In the genomic region with DNA sequence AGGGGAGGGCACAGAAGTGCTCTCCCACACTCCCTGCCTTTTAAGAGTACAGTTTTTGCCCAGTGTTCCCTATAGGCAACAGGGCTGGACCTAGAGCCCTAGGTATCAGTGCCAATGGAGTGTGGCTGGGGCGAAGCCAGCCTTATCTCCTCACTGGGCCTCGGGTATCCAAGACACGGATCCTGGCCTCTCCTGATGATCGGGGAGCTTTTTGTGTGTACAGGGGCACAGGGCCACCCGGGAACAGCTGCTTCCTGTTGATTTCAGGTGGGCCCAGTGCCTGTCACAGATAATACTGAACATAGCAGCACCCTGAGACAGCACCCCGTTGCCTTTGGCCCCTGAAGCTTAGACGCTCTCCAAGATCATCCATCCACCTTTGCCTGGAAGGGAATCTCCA, we compare ENCODE assay signal across 24 mouse cellular contexts. TPM values are rescaled to one million over a fixed set of nuclear protein-coding genes. Genes with fewer than 3 reads are reported as not detected.
DNase-seq lines count a peak whose midpoint lies in the region; ATAC-seq lines count a peak whose summit lies in the region.
"Had no signal": no experiment of that assay in that cellular context is flagged by ENCODE, and none has a peak within 500 bp of the region (broad histone marks: within the 10 kb centered on the region; RNA-seq: fewer than 3 reads in every experiment).

No protein-coding gene starts in this region.

- H3K9ac ChIP-seq in forebrain, embryonic 16.5 days (replicated peaks; ENCODE audit: low read depth, low read length) = no peak overlapping the region
- H3K9ac ChIP-seq in heart, embryonic 14.5 days (ENCODE audit: low read length) = peak overlapping the region; percentile 17; the same call in 1 of the 2 replicates
- no peak overlapping the region for H3K9ac ChIP-seq in midbrain, embryonic 11.5 days (ENCODE audit: low read length)
- H3K9ac ChIP-seq: intestine, embryonic 15.5 days; limb, embryonic 13.5 days; liver, embryonic 14.5 days; lung, embryonic 14.5 days; neural tube, embryonic 12.5 days had no signal

- H3K4me3 ChIP-seq in forebrain, embryonic 10.5 days = no peak overlapping the region
- no peak overlapping the region for H3K4me3 ChIP-seq in forebrain, embryonic 16.5 days (replicated peaks; ENCODE audit: low read length)
- no peak overlapping the region for H3K4me3 ChIP-seq in heart, embryonic 14.5 days (ENCODE audit: control insufficient read depth in 1 of 2, insufficient read depth in 1 of 2, low read depth in 1 of 2, low read length in 2 of 2)
- H3K4me3 ChIP-seq in midbrain, embryonic 10.5 days = no peak overlapping the region
- no peak overlapping the region for H3K4me3 ChIP-seq in midbrain, embryonic 11.5 days (ENCODE audit: low read depth, low read length)
- no peak overlapping the region for H3K4me3 ChIP-seq in brown adipose tissue, adult 24 weeks (ENCODE audit: insufficient read depth, low read depth, low read length)
- H3K4me3 ChIP-seq: intestine, embryonic 15.5 days; limb, embryonic 13.5 days; megakaryocyte, embryonic 14.5 days; neural tube, embryonic 12.5 days had no signal

- no peaks in the 10 kb centered on the region for H3K9me3 ChIP-seq in forebrain, embryonic 10.5 days
- no peaks in the 10 kb centered on the region for H3K9me3 ChIP-seq in forebrain, embryonic 16.5 days (ENCODE audit: control insufficient read depth, low read length)
- H3K9me3 ChIP-seq in heart, embryonic 14.5 days (ENCODE audit: control insufficient read depth, low read length) = no peaks in the 10 kb centered on the region
- no peaks in the 10 kb centered on the region for H3K9me3 ChIP-seq in midbrain, embryonic 10.5 days (replicated peaks)
- H3K9me3 ChIP-seq in midbrain, embryonic 11.5 days (ENCODE audit: control insufficient read depth, low read length) = no peaks in the 10 kb centered on the region
- H3K9me3 ChIP-seq: intestine, embryonic 15.5 days; limb, embryonic 13.5 days; neural tube, embryonic 12.5 days had no signal

- H3K36me3 ChIP-seq in forebrain, embryonic 10.5 days (replicated peaks) = peaks cover 95% of the 10 kb centered on the region
- H3K36me3 ChIP-seq in forebrain, embryonic 16.5 days (ENCODE audit: control insufficient read depth, insufficient read depth) = no peaks in the 10 kb centered on the region
- 0 out of 2 replicates have a peak, but pooled peaks cover 4% of the 10 kb centered on the region for H3K36me3 ChIP-seq in heart, embryonic 14.5 days (ENCODE audit: control insufficient read depth, insufficient read depth, low read length)
- H3K36me3 ChIP-seq in midbrain, embryonic 10.5 days = peaks cover 97% of the 10 kb centered on the region
- peaks cover 7% of the 10 kb centered on the region; the same call in 1 of the 2 replicates for H3K36me3 ChIP-seq in midbrain, embryonic 11.5 days (ENCODE audit: control insufficient read depth, insufficient read depth, low read length)
- H3K36me3 ChIP-seq: intestine, embryonic 15.5 days had no signal

- H3K4me2 ChIP-seq in forebrain, embryonic 16.5 days (ENCODE audit: low read length) = no peak overlapping the region
- no peak overlapping the region for H3K4me2 ChIP-seq in heart, embryonic 14.5 days (ENCODE audit: low read length)
- no peak overlapping the region for H3K4me2 ChIP-seq in midbrain, embryonic 11.5 days
- H3K4me2 ChIP-seq: intestine, embryonic 15.5 days; limb, embryonic 13.5 days; lung, embryonic 14.5 days; neural tube, embryonic 12.5 days had no signal

- no peak for ATAC-seq in forebrain, embryonic 16.5 days
- ATAC-seq in heart, embryonic 14.5 days (ENCODE audit: insufficient number of reproducible peaks, insufficient read depth, low FRiP score, low read depth) = no peak
- no peak for ATAC-seq in midbrain, embryonic 11.5 days (ENCODE audit: low FRiP score)
- ATAC-seq: activated CD4-positive, CD25-positive, alpha-beta regulatory T cell, adult 4 months; hindbrain, embryonic 16.5 days; intestine, embryonic 15.5 days had no signal

- WGBS in forebrain, embryonic 10.5 days = 81% methylated on average over 7 of the region's 7 CpGs
- WGBS in forebrain, embryonic 16.5 days = 75% methylated on average over 7 of the region's 7 CpGs
- WGBS in heart, embryonic 14.5 days = 49% methylated on average over 7 of the region's 7 CpGs
- WGBS in midbrain, embryonic 10.5 days = 91% methylated on average over 7 of the region's 7 CpGs
- 90% methylated on average over 7 of the region's 7 CpGs for WGBS in midbrain, embryonic 11.5 days

- intact Hi-C loops in heart, postnatal 14 days (cut with DNase I) = no loop called here

- DNase-seq in forebrain, embryonic 10.5 days (ENCODE audit: extremely low spot score, low spot score) = no peak
- no peak for DNase-seq in heart, postnatal 14 days
- no peak for DNase-seq in midbrain, embryonic 10.5 days (ENCODE audit: low spot score)
- no peak for DNase-seq in midbrain, embryonic 11.5 days (ENCODE audit: low spot score, missing footprints)
- no peak for DNase-seq in cerebellum, adult 9-11 months
- DNase-seq: adrenal gland, adult 8-10 months; cerebellum, adult 18-20 months; cerebellum, postnatal 36 days; kidney, adult 9 months; kidney, postnatal 14 days; lung, embryonic 14.5 days; right cerebral cortex, adult 18-20 months; right cerebral cortex, postnatal 4 days; thymus, postnatal 14 days had no signal

- H3K27me3 ChIP-seq in forebrain, embryonic 10.5 days (ENCODE audit: poor library complexity, severe bottlenecking) = no peaks in the 10 kb centered on the region
- no peaks in the 10 kb centered on the region for H3K27me3 ChIP-seq in forebrain, embryonic 16.5 days (replicated peaks; ENCODE audit: control insufficient read depth, insufficient read depth, low read length)
- H3K27me3 ChIP-seq in heart, embryonic 14.5 days (ENCODE audit: control insufficient read depth, insufficient read depth, low read length) = no peaks in the 10 kb centered on the region
- no peaks in the 10 kb centered on the region for H3K27me3 ChIP-seq in midbrain, embryonic 10.5 days (ENCODE audit: low read depth, poor library complexity, severe bottlenecking)
- no peaks in the 10 kb centered on the region for H3K27me3 ChIP-seq in midbrain, embryonic 11.5 days (ENCODE audit: control insufficient read depth, insufficient read depth, low read length)
- H3K27me3 ChIP-seq: intestine, embryonic 15.5 days; neural tube, embryonic 12.5 days had no signal

- peaks cover 82% of the 10 kb centered on the region for H3K4me1 ChIP-seq in forebrain, embryonic 10.5 days
- peaks cover 67% of the 10 kb centered on the region for H3K4me1 ChIP-seq in forebrain, embryonic 16.5 days (replicated peaks; ENCODE audit: control insufficient read depth, insufficient read depth, low read length)
- peaks cover 41 to 53% of the 10 kb centered on the region in 2 experiments for H3K4me1 ChIP-seq in heart, embryonic 14.5 days (ENCODE audit: control insufficient read depth in 2 of 2, insufficient read depth in 2 of 2, low read length in 2 of 2)
- peaks cover 93% of the 10 kb centered on the region for H3K4me1 ChIP-seq in midbrain, embryonic 10.5 days
- peaks cover 54% of the 10 kb centered on the region for H3K4me1 ChIP-seq in midbrain, embryonic 11.5 days (ENCODE audit: control insufficient read depth, insufficient read depth, low read length)
- H3K4me1 ChIP-seq in brown adipose tissue, adult 24 weeks (ENCODE audit: control insufficient read depth, insufficient read depth, insufficient read length, low read length) = peaks cover 15% of the 10 kb centered on the region

- peak overlapping the region; percentile 40; the same call in 1 of the 2 replicates for H3K27ac ChIP-seq in forebrain, embryonic 10.5 days
- H3K27ac ChIP-seq in forebrain, embryonic 16.5 days (ENCODE audit: low read length) = no peak overlapping the region
- no peak overlapping the region for H3K27ac ChIP-seq in heart, embryonic 14.5 days (replicated peaks in 1 of 2; ENCODE audit: control insufficient read depth in 1 of 2, insufficient read depth in 1 of 2, low read depth in 2 of 2, low read length in 2 of 2)
- H3K27ac ChIP-seq in midbrain, embryonic 10.5 days (replicated peaks) = 0 out of 2 replicates have a peak overlapping the region, but pooled peaks have one; percentile 15
- H3K27ac ChIP-seq in midbrain, embryonic 11.5 days (ENCODE audit: low read depth, low read length) = no peak overlapping the region
- peak overlapping the region; percentile 30 for H3K27ac ChIP-seq in brown adipose tissue, adult 24 weeks (replicated peaks; ENCODE audit: low read depth, low read length)
- H3K27ac ChIP-seq: intestine, embryonic 15.5 days; limb, embryonic 13.5 days; liver, embryonic 14.5 days; neural tube, embryonic 12.5 days had no signal

RNA-seq across cellular contexts. Expression of a gene that starts 19.1 kb away (rescaled TPM):
- polyA plus RNA-seq in forebrain, embryonic 10.5 days (2016; fragmentation: Nextera tagmentation; extraction: Ambion mirVana) = 36.5 and 40.0 TPM in 2 replicates
- 99.6 and 106 TPM in 2 replicates for polyA plus RNA-seq in forebrain, embryonic 16.5 days (2015; fragmentation: Nextera tagmentation; extraction: Ambion mirVana)
- polyA plus RNA-seq in heart, embryonic 14.5 days (2014; fragmentation: Nextera tagmentation; extraction: Ambion mirVana) = 5.6 and 6.9 TPM in 2 replicates
- 10 to 100 TPM; 17.3 to 18.3 TPM for total RNA-seq in heart, postnatal 14 days (2021)
- 53.0 and 63.2 TPM in 2 replicates for polyA plus RNA-seq in midbrain, embryonic 10.5 days (2016; fragmentation: Nextera tagmentation; extraction: Ambion mirVana)
- 42.0 and 46.2 TPM in 2 replicates for polyA plus RNA-seq in midbrain, embryonic 11.5 days (2014; fragmentation: Nextera tagmentation; extraction: Ambion mirVana)
- 1.2 and 2.6 TPM in 2 replicates for polyA plus RNA-seq in brown adipose tissue, adult 24 weeks (2012; ENCODE audit: insufficient read depth, insufficient read length, missing spikeins)
- polyA plus RNA-seq: activated CD4-positive, CD25-positive, alpha-beta regulatory T cell, adult 4 months had no signal

Comparison
In these comparisons a context has a peak if more than half of its experiments do, and no peak if none do; other contexts are left out.
1. H3K27ac ChIP-seq: peak in forebrain, embryonic 10.5 days (single experiment), midbrain, embryonic 10.5 days (single experiment) and brown adipose tissue, adult 24 weeks (single experiment); none in forebrain, embryonic 16.5 days (single experiment), heart, embryonic 14.5 days (0 of 2) and midbrain, embryonic 11.5 days (single experiment).